In genomic region chr14:59745676-59746075, GRCm38 (mm10) we compare ENCODE assay signal across 26 mouse cellular contexts.
"Had no signal": no experiment of that assay in that cellular context is flagged by ENCODE, and none has a peak within 500 bp of the region (broad histone marks: within the 10 kb centered on the region; RNA-seq: fewer than 3 reads in every experiment).

No protein-coding gene starts in this region.

- H3K27me3 ChIP-seq: kidney, embryonic 15.5 days; limb, embryonic 13.5 days; liver, embryonic 12.5 days; liver, embryonic 15.5 days; lung, embryonic 15.5 days; megakaryocyte, embryonic 14.5 days had no signal

- H3K36me3 ChIP-seq: kidney, embryonic 15.5 days; limb, embryonic 10.5 days; limb, embryonic 13.5 days; liver, embryonic 12.5 days; liver, embryonic 15.5 days; lung, embryonic 15.5 days; midbrain, embryonic 10.5 days; midbrain, embryonic 15.5 days; neural tube, embryonic 12.5 days; neural tube, embryonic 15.5 days had no signal

- H3K27ac ChIP-seq: kidney, embryonic 15.5 days; left cerebral cortex, adult 2 months; limb, embryonic 10.5 days; limb, embryonic 13.5 days; liver, embryonic 12.5 days; liver, embryonic 15.5 days; lung, embryonic 15.5 days; midbrain, embryonic 10.5 days; midbrain, embryonic 15.5 days; neural tube, embryonic 12.5 days; neural tube, embryonic 15.5 days; stomach, postnatal 0 days had no signal

- H3K4me1 ChIP-seq: kidney, embryonic 15.5 days; liver, embryonic 12.5 days; liver, embryonic 15.5 days; megakaryocyte, embryonic 14.5 days; midbrain, embryonic 10.5 days; midbrain, embryonic 15.5 days; neural tube, embryonic 12.5 days; neural tube, embryonic 15.5 days had no signal

- DNase-seq: kidney, postnatal 10 days; kidney, postnatal 36 days; layer of hippocampus, postnatal 36 days; liver; lung, adult 18-20 months; lung, postnatal 10 days; lung, postnatal 36 days; right cerebral cortex, adult 18-20 months; right cerebral cortex, postnatal 14 days; right cerebral cortex, postnatal 4 days; thymus, adult 2 months; thymus, postnatal 14 days; thymus, postnatal 4 days had no signal

- H3K4me3 ChIP-seq: kidney, embryonic 15.5 days; left cerebral cortex, adult 2 months; limb, embryonic 10.5 days; limb, embryonic 13.5 days; liver, embryonic 12.5 days; liver, embryonic 15.5 days; lung, embryonic 15.5 days; megakaryocyte, embryonic 14.5 days; midbrain, embryonic 10.5 days; midbrain, embryonic 15.5 days; neural tube, embryonic 12.5 days; neural tube, embryonic 15.5 days had no signal

- H3K9me3 ChIP-seq: kidney, embryonic 15.5 days; limb, embryonic 10.5 days; liver, embryonic 12.5 days; liver, embryonic 15.5 days; lung, embryonic 15.5 days; midbrain, embryonic 10.5 days; midbrain, embryonic 15.5 days; neural tube, embryonic 12.5 days; neural tube, embryonic 15.5 days had no signal
